Mouse (Mus musculus) frontal cortex, postnatal 25 days (tissue): Measurements from ENCODE around the gene Spg20.

Experiments
- DNase-seq, 2 experiments: peaks; one replicate each; pipeline ENCODE4 v3.0.0; 2022; ENCODE audit warnings: low spot score in 2 of 2

The Spg20 gene

GRCm38 (mm10) chr3:55111935-55112709 is at the start of gene Spg20:
Gene Spg20, plus strand, starts transcription at chr3:55112108.
- peak; percentile 91 to 96 for DNase-seq

- DNase-seq, result no peak
These were observed 49.3 kb upstream of the Spg20 start for GRCm38 (mm10) chr3:55062653-55063052.

DNA sequence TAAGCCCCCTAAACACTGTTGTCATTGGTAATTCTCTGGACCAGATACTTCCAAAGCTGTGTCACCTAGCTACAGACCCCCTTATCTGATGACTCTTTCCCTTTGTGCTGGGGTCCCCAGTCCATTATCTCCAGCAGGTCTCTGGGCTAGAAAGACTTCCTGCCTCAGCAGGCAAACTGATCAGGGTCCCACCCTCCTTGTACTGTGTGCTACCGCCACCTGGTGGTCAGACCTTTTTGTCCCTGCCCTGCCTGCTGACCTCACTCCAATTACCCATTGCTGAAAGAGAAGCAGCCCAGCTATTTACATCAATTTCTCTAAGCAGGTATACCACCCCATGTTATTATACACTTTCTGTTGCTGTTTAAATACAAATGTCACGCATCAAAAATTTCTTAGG is 47.5 kb upstream of the Spg20 start:
- peak; percentile 64 to 74 for DNase-seq

- no peak for DNase-seq
These were observed 45.9 kb upstream of the Spg20 start for GRCm38 (mm10) chr3:55065738-55066665.

- DNase-seq, result no peak
These were observed 45.3 kb upstream of the Spg20 start for GRCm38 (mm10) chr3:55066666-55067023.

GRCm38 (mm10) chr3:55067791-55068434 is 44.0 kb upstream of the Spg20 start:
- DNase-seq, result no peak

- DNase-seq, result no peak
These were observed 37.2 kb upstream of the Spg20 start for GRCm38 (mm10) chr3:55074576-55075293.

DNA sequence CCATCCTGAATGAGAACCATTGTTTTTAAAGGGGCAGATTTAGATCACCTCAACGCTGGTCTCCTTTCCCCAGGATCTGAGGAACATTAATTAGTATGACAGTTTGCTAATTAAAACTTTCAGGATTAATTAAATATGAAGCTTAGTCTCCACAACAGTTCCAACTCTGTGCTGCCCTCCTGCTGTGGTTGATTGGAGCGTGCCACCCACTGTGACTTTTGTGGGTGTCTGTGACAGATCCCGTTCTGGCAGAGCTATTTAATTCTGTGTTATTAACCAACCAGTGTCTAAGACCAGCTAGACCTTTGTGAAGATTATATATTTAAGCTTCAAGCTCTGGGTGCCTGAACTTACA is 36.6 kb upstream of the Spg20 start:
- DNase-seq, result no peak

GRCm38 (mm10) chr3:55078233-55078632 is 33.7 kb upstream of the Spg20 start:
- no peak for DNase-seq

DNA sequence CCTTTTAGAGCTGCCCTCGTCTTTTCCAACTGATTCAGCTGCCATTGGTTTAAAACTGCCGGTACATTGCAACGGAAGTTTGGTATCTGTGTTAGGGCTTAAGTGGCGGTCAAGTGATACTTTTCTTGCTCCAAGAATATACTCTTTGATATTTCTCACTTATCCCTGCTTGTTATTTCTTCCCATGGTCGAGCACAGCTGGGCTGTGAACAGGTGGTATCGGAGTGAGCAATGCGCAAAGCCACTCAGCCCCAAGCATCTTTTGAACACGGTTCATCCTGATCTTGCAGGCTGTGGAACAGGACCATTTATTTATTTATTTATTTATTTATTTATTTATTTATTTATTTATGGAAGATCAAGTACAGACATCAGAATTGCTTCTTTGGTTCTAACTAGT is 32.3 kb upstream of the Spg20 start:
- no peak for DNase-seq

GRCm38 (mm10) chr3:55080055-55080454 is 31.9 kb upstream of the Spg20 start:
- peak; percentile 54 to 67 for DNase-seq

DNA sequence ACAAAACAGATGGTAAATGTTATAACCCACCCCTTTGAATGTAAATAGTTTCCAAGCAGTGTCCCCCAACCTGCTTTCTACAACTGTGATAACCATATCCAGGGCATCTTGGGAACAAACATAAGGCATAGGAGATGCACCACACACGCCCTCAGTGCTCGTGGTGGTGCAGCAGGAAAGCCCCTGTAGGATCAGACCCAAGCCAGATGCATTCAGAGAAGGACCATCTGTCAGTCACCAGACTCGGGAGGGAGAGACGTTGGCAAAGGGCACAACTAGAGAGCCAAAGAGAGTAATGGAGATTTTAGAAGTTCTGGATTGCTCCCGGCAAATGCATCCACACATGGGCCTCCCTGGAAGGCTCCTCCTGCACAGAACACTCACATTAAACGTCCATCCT is 27.1 kb upstream of the Spg20 start:
- no peak for DNase-seq

- DNase-seq, result no peak
These were observed 26.2 kb upstream of the Spg20 start for GRCm38 (mm10) chr3:55085716-55086115.

DNA sequence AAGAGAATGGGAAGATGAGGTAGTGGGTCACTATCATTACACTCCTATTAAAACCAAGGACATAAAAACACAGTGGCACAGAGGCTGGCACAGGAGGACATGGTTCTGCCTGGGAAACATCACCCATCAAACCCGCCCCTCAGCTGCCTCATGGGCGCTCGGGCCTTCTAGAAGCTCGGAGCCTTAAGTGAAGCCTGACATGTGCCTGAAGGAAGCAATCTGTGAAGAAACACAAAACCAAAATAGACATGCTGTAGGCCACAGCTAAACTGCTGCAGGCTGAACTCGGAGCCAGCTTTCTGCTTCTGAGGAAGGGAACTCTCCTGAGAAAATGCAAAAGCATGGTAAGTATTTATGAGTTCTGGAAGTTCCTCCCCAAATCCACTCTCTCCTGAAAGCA is 25.0 kb upstream of the Spg20 start:
- no peak for DNase-seq

GRCm38 (mm10) chr3:55087360-55087759 is 24.5 kb upstream of the Spg20 start:
- DNase-seq, result no peak

- no peak for DNase-seq
These were observed 23.5 kb upstream of the Spg20 start for GRCm38 (mm10) chr3:55088359-55088758.

DNA sequence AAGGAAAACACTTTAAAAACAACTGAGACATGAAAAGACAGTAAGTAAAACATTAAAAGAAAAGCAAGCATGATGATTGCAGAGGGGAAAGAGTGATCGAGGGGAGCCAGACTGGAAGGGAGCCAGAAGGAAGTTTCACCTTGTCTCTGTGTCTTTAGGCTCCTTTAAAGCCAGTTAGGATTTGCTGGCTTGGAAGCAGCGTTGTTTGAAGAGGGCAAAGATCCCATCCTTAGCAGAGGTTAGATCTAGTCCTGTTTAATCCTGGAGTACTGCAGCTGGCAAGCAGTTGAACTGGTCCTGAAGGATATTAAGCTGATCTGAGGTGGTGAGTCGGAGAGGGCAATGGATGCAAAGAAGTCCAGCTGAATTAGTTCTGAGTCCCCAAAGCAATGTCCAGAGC is 23.1 kb upstream of the Spg20 start:
- DNase-seq, result no peak

DNA sequence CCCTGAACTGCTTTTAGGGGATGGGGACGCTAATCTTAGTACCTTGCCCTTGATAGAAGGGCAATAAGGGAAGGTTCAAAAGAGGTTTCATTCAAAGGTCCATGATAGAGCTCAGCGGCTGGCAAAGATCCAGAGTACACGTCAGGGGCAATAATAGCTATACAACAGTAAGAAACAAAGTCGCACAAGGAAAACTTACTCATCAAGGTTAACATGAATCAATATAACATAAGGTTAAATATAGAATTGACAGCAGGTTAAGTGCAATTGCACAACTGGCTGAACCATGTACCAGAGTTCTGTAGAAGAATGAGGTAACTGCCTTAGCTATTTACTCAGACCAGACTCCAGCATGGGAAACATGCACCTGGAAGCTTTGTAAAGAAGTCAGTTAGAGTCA is 22.6 kb upstream of the Spg20 start:
- no peak for DNase-seq

DNA sequence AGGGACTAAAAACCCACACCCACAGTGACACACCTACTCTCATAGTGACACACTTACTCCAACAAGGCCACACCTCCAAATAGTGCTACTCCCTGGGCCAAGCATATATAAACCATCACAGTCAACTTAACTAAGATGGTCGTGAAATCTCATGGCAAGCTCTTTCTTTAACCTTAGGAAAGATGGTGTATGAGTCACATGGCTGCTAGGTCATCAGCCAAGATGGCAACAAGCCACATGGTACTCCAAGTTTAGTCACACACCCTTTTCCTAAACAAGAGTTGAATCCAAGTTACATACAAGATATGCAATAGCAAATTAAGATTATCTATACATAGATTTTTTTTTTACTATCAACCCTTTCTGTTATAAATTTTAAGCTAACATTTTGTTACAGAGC is 18.7 kb upstream of the Spg20 start:
- DNase-seq, result no peak

GRCm38 (mm10) chr3:55095968-55096654 is 15.8 kb upstream of the Spg20 start:
- no peak for DNase-seq

GRCm38 (mm10) chr3:55096655-55097005 is 15.3 kb upstream of the Spg20 start:
- DNase-seq, result no peak
